Mouse (Mus musculus): ENCODE measurements around the gene Wnt10a.

Wnt10a gene

DNA sequence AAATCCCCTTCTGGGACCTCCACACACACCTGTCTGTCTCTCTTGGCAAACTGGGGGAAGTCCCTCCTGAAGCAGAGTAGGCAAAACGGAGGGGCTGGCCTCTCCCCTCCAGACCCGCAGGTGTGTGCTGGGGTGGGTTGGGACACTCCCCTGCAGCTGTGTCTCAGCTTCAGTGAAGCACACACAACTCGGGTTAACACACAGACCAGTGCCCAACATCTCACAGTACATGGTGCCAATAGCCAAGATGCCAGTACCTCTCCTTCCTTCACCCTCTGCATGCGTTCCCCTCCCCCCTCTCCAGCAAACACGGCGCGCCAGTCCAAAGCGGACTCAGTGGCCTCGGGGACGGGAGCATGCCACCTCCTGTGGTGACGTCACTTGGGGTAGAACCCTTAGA is at the start of gene Wnt10a:
Gene Wnt10a (plus strand): TSS at position 268 of the 400 bp plus-strand sequence.
- no peak for DNase-seq (ENCODE audit: low spot score)

GRCm38 (mm10) chr1:74747335-74747734 is 44.0 kb upstream of the Wnt10a start:
- no peak for DNase-seq (ENCODE audit: low spot score)

DNA sequence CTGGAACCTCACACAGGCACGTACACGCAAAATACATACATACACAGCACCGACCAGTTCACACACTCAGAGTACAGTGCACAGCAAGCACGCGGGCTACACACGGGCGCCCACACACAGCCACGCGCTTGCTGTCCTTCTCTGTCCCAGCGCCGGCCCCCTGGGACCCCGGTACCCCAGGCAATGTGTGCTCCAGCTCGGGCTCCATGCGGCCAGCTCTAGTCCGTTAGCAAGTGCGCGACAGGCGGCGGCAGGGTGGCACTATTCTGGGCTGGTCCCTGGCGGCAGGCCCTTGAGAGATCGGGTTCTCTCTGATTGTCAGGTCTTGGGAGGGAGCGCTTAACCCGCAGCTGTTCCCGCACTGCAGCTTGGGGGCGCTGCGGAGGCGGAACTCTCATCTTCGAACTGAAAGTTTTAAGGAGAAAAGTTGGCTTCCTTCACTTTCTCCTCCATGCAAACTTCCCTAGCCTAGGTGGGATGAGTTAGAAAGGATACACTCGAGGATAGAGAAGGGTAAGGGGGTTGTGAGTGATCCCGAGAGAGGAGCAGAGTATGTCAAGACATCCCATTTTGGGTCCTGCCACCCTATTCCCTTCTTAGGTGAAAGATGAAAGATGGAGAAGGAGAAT is 42.6 kb upstream of the Wnt10a start, which contains the start of gene Prkag3:
Gene Prkag3 (minus strand): TSS at position 579 of the 629 bp plus-strand sequence.
- DNase-seq (ENCODE audit: low spot score), result no peak

DNA sequence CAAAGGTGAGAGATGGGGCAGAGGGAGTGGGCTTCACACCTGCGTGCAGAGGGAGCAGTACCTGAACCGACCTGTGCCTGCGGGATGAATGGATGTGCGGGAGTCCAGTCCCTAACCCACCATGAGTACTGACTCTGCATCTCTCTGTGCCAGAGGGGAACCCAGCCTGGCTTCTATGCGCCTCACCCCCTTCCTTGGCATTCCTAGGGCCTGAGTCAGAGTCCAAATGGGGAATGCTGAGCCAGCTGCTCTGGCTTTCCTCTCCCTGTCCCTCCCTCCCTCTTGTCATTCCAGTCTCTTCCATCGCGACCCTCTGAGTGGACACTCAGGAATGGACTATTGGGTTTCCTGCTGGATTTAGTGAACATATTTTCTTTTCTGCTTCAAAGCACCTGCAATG is 42.0 kb upstream of the Wnt10a start:
- no peak for DNase-seq (ENCODE audit: low spot score)

GRCm38 (mm10) chr1:74750683-74751082 is 40.6 kb upstream of the Wnt10a start:
- DNase-seq (ENCODE audit: low spot score), result no peak

GRCm38 (mm10) chr1:74752150-74752549 is 39.2 kb upstream of the Wnt10a start:
- no peak for DNase-seq (ENCODE audit: low spot score)

DNA sequence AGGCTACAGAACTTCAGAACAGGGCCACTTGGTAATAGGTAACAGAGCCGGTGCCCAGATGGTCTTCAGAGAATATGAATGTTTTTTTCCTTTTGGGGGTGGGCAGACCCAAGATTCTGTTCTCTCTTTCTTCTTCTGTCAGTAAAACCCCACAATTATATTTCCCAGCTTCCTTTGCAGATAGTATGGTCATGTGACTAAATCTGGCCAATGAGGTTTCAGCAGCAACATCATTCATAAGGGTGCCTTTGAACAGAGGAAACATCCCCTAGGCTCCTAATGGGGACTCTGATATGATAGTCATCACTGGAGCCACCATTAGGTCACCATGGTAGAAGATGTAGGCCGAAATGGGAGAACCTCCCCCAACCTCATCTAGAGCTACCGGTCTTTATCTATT is 38.5 kb upstream of the Wnt10a start:
- DNase-seq (ENCODE audit: low spot score), result no peak

DNA sequence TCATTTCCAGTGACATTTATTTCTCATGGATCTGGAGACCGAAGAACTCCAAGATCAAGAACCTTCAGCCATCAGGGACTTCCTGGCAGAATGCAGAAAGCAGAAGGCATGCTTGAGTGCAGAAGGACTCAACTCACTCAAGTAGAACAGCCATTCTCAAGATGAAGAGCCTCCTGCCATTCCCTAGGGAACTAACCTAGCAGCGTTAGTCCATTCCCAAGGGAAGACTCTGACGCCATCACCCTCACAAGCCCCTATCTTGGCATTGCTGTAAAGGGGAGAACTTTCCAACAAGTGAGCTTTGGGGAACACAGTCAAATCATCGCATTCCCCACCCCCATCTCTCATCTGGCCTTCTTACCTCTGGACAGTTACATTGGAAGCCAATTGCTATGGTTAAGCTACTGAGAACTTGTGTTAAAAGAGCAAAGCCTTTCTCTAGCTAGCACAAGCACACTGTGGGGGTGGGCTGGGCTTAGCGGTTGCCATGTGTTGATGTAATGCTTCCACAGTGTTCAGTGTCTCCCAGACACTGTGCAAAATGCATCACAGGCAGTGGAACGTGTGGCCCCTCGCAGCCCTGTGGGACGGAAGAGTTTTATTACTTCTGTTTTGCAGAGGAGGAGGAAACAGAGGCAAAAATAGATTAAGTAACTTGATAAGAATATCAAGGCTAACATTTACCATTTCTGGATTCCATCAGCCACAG is 37.9 kb upstream of the Wnt10a start:
- DNase-seq (ENCODE audit: low spot score), result no peak

DNA sequence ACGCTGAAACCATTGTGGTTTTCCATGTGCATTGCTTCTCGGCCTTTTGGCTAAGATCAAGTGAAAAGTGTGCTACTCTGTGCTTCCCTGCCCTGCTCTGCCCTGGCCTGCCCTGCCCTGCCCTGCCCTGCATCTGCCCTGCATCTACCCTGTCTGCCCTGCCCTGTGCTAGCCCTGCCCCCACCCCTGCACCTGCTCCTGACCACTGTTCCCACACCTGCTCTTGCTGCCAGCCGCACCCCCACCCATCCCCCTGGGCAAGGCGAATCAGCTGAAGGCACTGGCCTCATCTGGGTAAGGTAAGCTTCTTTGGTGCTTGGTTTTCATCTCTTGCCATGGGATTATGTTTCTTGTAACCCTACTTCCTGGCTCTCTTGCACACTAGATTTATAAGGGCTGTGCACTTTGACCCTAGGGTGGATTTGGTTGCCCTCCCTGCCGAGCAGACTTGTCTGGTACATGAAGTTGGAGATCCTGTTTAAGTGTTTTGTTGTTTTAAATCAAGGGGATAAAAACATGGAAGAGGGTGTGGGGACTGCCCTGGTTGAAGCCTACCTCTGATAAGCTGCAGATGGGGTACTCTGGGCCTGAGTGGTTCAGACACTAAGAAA is 37.0 kb upstream of the Wnt10a start:
- DNase-seq (ENCODE audit: low spot score), result no peak

DNA sequence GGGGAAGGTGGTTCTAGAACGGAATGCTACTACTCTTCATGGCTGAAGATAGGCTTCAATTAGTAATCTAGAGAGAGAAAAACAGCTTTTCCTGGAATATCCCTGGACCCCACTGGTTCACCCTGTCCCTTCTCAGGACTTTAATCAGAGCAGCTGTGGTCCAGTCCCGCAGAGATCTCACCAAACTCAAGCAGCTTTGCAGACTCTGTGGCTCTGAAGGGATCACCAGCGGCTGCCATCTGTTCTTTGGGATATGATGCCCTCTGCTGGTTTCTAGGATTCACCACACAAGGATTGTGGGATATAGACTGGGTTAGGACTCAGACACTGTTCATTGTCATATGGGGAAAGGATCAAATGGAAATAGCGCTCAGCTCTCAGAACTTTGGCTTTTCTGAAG is 31.5 kb upstream of the Wnt10a start:
- DNase-seq (ENCODE audit: low spot score), result no peak

DNA sequence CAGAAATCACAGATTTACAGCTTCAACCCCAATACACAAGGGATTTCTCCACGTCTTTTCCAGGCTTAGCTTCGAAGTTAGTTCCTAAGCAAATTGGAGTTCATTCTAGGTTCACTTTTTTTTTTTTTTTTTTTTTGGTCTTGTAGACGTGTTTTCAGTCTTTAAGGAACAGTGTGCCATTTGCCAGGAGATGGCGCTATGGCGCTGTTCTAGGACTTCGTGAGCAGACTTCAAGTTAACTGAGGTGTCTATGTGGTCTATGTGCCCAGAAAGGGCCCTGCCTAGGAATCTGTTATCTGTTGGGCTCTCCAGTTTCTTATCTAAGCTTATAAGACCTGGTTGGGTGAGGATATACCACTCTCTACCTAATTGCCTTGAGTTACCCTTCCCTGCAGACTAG is 28.2 kb upstream of the Wnt10a start:
- DNase-seq (ENCODE audit: low spot score), result no peak

DNA sequence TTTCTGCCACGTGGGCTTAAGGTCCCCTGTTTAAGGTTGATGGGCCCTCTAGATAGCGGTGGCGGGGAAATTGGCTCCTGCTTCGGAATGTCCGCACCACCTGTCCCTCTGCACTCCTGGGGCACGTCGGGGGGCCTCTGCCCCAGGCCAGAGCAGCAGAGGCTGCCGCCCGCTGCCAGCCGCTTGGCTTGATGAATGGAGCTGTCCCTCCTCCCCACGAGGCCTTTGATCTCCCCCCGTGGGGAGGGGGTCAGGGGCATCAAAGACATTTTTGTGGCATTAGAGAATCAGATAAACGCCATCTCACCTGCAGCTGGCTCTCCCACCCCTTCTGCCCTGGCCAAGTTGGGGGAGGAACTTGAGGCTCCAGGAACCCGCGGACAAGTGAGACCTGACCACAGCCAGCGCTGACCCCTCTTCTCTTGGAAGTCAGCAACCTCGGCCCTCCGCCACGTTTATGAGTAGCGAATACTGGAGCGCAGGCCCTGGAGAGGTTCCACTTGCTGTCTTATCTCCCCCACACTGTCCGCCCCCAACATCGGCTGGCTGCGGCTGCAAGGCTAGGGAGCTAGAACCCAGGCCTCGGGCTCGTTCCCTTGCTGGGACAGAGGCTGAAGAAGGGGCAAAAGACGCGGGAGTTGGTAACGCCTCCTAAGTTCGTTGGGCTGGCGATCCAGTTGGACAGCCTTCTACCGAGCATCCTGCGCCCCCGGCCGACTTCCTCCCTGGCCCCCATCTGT is 20.4 kb upstream of the Wnt10a start:
- DNase-seq (ENCODE audit: low spot score), result no peak

- no peak for DNase-seq (ENCODE audit: low spot score)
Observed at GRCm38 (mm10) chr1:74771467-74771844, 19.9 kb upstream of the Wnt10a start.

- no peak for DNase-seq (ENCODE audit: low spot score)
Observed at GRCm38 (mm10) chr1:74771845-74771930, 19.6 kb upstream of the Wnt10a start, which contains the start of gene Wnt6. Gene Wnt6 (plus strand): TSS chr1:74771892.

- DNase-seq (ENCODE audit: low spot score), result no peak
Observed at GRCm38 (mm10) chr1:74771931-74772620, 19.2 kb upstream of the Wnt10a start.

DNA sequence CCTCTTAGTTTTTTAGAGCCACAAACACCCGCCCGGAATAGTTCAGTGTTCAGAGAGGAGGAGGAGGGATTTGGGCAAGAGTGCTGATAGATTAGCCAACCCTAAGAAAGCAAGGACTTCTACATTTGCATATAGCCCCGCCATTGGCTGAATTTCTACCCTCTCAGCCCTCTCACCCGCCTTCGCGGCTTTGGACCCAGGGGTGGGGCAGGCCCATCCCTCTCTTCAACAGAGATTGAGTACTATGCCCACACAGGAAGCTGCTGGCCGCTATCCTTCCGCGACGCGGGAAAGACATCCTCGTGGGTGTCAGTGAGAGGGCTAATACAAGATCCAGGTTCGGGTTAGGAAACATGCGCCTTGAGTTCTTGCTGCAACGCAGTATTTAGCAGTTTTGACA is 18.2 kb upstream of the Wnt10a start:
- DNase-seq (ENCODE audit: low spot score), result peak; percentile 55

- no peak for DNase-seq (ENCODE audit: low spot score)
Observed at GRCm38 (mm10) chr1:74774062-74774461, 17.3 kb upstream of the Wnt10a start.

- no peak for DNase-seq (ENCODE audit: low spot score)
Observed at GRCm38 (mm10) chr1:74775816-74776215, 15.5 kb upstream of the Wnt10a start.

GRCm38 (mm10) chr1:74778934-74779486 is 12.3 kb upstream of the Wnt10a start:
- DNase-seq (ENCODE audit: low spot score), result no peak

- DNase-seq (ENCODE audit: low spot score), result no peak
Observed at GRCm38 (mm10) chr1:74782045-74782444, 9.3 kb upstream of the Wnt10a start.

- no peak for DNase-seq (ENCODE audit: low spot score)
Observed at GRCm38 (mm10) chr1:74783554-74783953, 7.8 kb upstream of the Wnt10a start.

- no peak for DNase-seq (ENCODE audit: low spot score)
Observed at GRCm38 (mm10) chr1:74784041-74784759, 7.1 kb upstream of the Wnt10a start.
